Comparison of ENCODE assay signal across 21 mouse cellular contexts in genomic region chr14:100206207-100206606, GRCm38 (mm10).
A peak's percentile ranks its signal among the peaks of the same experiment; 100 is the strongest.
DNase-seq lines count a peak whose midpoint lies in the region; ATAC-seq and TF ChIP-seq lines count a peak whose summit lies in the region.
"Had no signal": no experiment of that assay in that cellular context is flagged by ENCODE, and none has a peak within 500 bp of the region (broad histone marks: within the 10 kb centered on the region; RNA-seq: fewer than 3 reads in every experiment).

No protein-coding gene starts in this region.

- no peak for ATAC-seq in forebrain, embryonic 15.5 days (replicated peaks)
- no peak for ATAC-seq in forebrain, embryonic 14.5 days
- ATAC-seq in liver, postnatal 0 days = peak; percentile 65
- ATAC-seq in liver, embryonic 11.5 days (replicated peaks; ENCODE audit: low FRiP score) = no peak
- ATAC-seq: activated CD4-positive, CD25-positive, alpha-beta regulatory T cell, adult 4 months; CD4-positive, CD25-positive, alpha-beta regulatory T cell, adult 4 months; Patski had no signal

- peaks cover 26% of the 10 kb centered on the region for H3K4me1 ChIP-seq in forebrain, embryonic 15.5 days
- H3K4me1 ChIP-seq in forebrain, embryonic 14.5 days (ENCODE audit: control insufficient read depth, insufficient read depth, low read length) = peaks cover 8% of the 10 kb centered on the region; the same call in 1 of the 2 replicates
- H3K4me1 ChIP-seq in liver, adult 2 months (ENCODE audit: control insufficient read depth, insufficient read depth, low read length) = peaks cover 12% of the 10 kb centered on the region
- no peaks in the 10 kb centered on the region for H3K4me1 ChIP-seq in liver, postnatal 0 days (ENCODE audit: insufficient read depth)
- H3K4me1 ChIP-seq in liver, embryonic 11.5 days (replicated peaks; ENCODE audit: control insufficient read depth, insufficient read depth, low read length) = no peaks in the 10 kb centered on the region; the same call in 1 of the 2 replicates

- peaks cover 10% of the 10 kb centered on the region; the same call in 1 of the 2 replicates for H3K79me2 ChIP-seq in liver, adult 2 months (ENCODE audit: control insufficient read depth, insufficient read depth, low read length)

- 97% methylated on average over 3 of the region's 3 CpGs for WGBS in forebrain, embryonic 15.5 days
- WGBS in forebrain, embryonic 14.5 days = 94% methylated on average over 3 of the region's 3 CpGs
- 48% methylated on average over 3 of the region's 3 CpGs for WGBS in liver, adult 2 months
- 65% methylated on average over 3 of the region's 3 CpGs for WGBS in liver, postnatal 0 days (ENCODE audit: insufficient replicate concordance)
- WGBS in liver, embryonic 11.5 days = 87% methylated on average over 3 of the region's 3 CpGs

- TF ChIP-seq CTCF in liver, adult 2 months (IDR thresholded peaks at IDR 0.05; ENCODE audit: low read depth, low read length) = no peak
- no peak for TF ChIP-seq CTCF in liver, postnatal 0 days (IDR thresholded peaks at IDR 0.05; ENCODE audit: low read depth)

- DNase-seq in forebrain, embryonic 14.5 days (ENCODE audit: low spot score) = no peak
- DNase-seq in liver, adult 2 months (ENCODE audit: extremely low read depth, low read depth, low spot score) = peak; percentile 58
- no peak for DNase-seq in liver
- no peak for DNase-seq in liver, postnatal 0 days
- no peak for DNase-seq in liver, embryonic 11.5 days (ENCODE audit: low spot score)
- DNase-seq: adrenal gland, adult 2 months; adrenal gland, adult 8-10 months; adrenal gland, postnatal 10 days; adrenal gland, postnatal 14 days; adrenal gland, postnatal 25 days; adrenal gland, postnatal 36 days; B cell, adult 2 months; cerebellum, adult 11 months; cerebellum, adult 11-12 months; cerebellum, adult 18-20 months had no signal

- no peaks in the 10 kb centered on the region for H3K36me3 ChIP-seq in forebrain, embryonic 15.5 days
- no peaks in the 10 kb centered on the region for H3K36me3 ChIP-seq in forebrain, embryonic 14.5 days (ENCODE audit: control insufficient read depth, insufficient read depth, low read length)
- H3K36me3 ChIP-seq in liver, adult 2 months (ENCODE audit: control insufficient read depth, insufficient read depth, low read length) = no peaks in the 10 kb centered on the region
- no peaks in the 10 kb centered on the region for H3K36me3 ChIP-seq in liver, postnatal 0 days (replicated peaks; ENCODE audit: insufficient read depth, low read length)
- no peaks in the 10 kb centered on the region for H3K36me3 ChIP-seq in liver, embryonic 11.5 days (ENCODE audit: control insufficient read depth, insufficient read depth, low read length)
- H3K36me3 ChIP-seq: G1E had no signal

- H3K27ac ChIP-seq in forebrain, embryonic 15.5 days (replicated peaks) = 0 out of 2 replicates have a peak overlapping the region, but pooled peaks have one; percentile 49
- no peak overlapping the region for H3K27ac ChIP-seq in forebrain, embryonic 14.5 days (ENCODE audit: low read depth, low read length)
- 0 out of 2 replicates have a peak overlapping the region, but pooled peaks have one; percentile 25 for H3K27ac ChIP-seq in liver, adult 2 months (replicated peaks; ENCODE audit: insufficient read depth, low read depth, low read length)
- no peak overlapping the region for H3K27ac ChIP-seq in liver, postnatal 0 days (ENCODE audit: low read depth)
- no peak overlapping the region for H3K27ac ChIP-seq in liver, embryonic 11.5 days (ENCODE audit: low read depth, low read length)

- no peak for TF ChIP-seq EP300 in liver, postnatal 0 days (IDR thresholded peaks at IDR 0.05; ENCODE audit: low read depth)

- no peak overlapping the region for H3K4me3 ChIP-seq in forebrain, embryonic 15.5 days
- H3K4me3 ChIP-seq in forebrain, embryonic 14.5 days (ENCODE audit: low read depth, low read length) = no peak overlapping the region
- H3K4me3 ChIP-seq in liver, adult 2 months (ENCODE audit: insufficient read depth, low read depth, low read length) = no peak overlapping the region
- H3K4me3 ChIP-seq in liver, postnatal 0 days (ENCODE audit: low read depth, low read length) = no peak overlapping the region
- H3K4me3 ChIP-seq in liver, embryonic 11.5 days (ENCODE audit: low read depth, low read length) = no peak overlapping the region

- no peak for TF ChIP-seq POLR2A in liver, adult 2 months (IDR thresholded peaks at IDR 0.05; ENCODE audit: extremely low read depth, insufficient read depth, low read length)

- no peaks in the 10 kb centered on the region for H3K27me3 ChIP-seq in forebrain, embryonic 15.5 days
- H3K27me3 ChIP-seq in forebrain, embryonic 14.5 days (replicated peaks; ENCODE audit: control insufficient read depth, insufficient read depth, low read length) = no peaks in the 10 kb centered on the region
- no peaks in the 10 kb centered on the region for H3K27me3 ChIP-seq in liver, adult 2 months (ENCODE audit: control insufficient read depth, insufficient read depth, low read length)
- H3K27me3 ChIP-seq in liver, postnatal 0 days (ENCODE audit: insufficient read depth, low read length) = no peaks in the 10 kb centered on the region
- H3K27me3 ChIP-seq in liver, embryonic 11.5 days (replicated peaks; ENCODE audit: control insufficient read depth, insufficient read depth, low read length) = no peaks in the 10 kb centered on the region
- H3K27me3 ChIP-seq: CH12.LX, Patski had no signal

- no peak overlapping the region for H3K9ac ChIP-seq in forebrain, embryonic 15.5 days (replicated peaks)
- no peak overlapping the region for H3K9ac ChIP-seq in forebrain, embryonic 14.5 days (ENCODE audit: low read length)
- no peak overlapping the region for H3K9ac ChIP-seq in liver, adult 2 months (ENCODE audit: low read depth, low read length)
- H3K9ac ChIP-seq in liver, postnatal 0 days (replicated peaks) = no peak overlapping the region
- H3K9ac ChIP-seq in liver, embryonic 11.5 days (ENCODE audit: low read depth, low read length) = no peak overlapping the region

- H3K4me2 ChIP-seq in forebrain, embryonic 15.5 days (replicated peaks) = no peak overlapping the region
- no peak overlapping the region for H3K4me2 ChIP-seq in forebrain, embryonic 14.5 days (ENCODE audit: low read length)
- no peak overlapping the region for H3K4me2 ChIP-seq in liver, postnatal 0 days (ENCODE audit: low read depth, low read length)
- no peak overlapping the region for H3K4me2 ChIP-seq in liver, embryonic 11.5 days

- no peaks in the 10 kb centered on the region for H3K9me3 ChIP-seq in forebrain, embryonic 15.5 days
- no peaks in the 10 kb centered on the region for H3K9me3 ChIP-seq in forebrain, embryonic 14.5 days (replicated peaks; ENCODE audit: control insufficient read depth, low read length)
- no peaks in the 10 kb centered on the region for H3K9me3 ChIP-seq in liver, postnatal 0 days (ENCODE audit: low read length)
- H3K9me3 ChIP-seq in liver, embryonic 11.5 days (ENCODE audit: control insufficient read depth, low read length) = no peaks in the 10 kb centered on the region

Comparison
In these comparisons a context has a peak if more than half of its experiments do, and no peak if none do; other contexts are left out.
1. H3K27ac ChIP-seq: peak in forebrain, embryonic 15.5 days (single experiment) and liver, adult 2 months (single experiment); none in forebrain, embryonic 14.5 days (single experiment), liver, postnatal 0 days (single experiment) and liver, embryonic 11.5 days (single experiment).